ENCODE assay signal across 29 mouse cellular contexts in genomic region chr5:25663165-25663564, GRCm38 (mm10). TPM values are rescaled to one million over a fixed set of nuclear protein-coding genes. Genes with fewer than 3 reads are reported as not detected.
A peak's percentile ranks its signal among the peaks of the same experiment; 100 is the strongest.
DNase-seq lines count a peak whose midpoint lies in the region; ATAC-seq and TF ChIP-seq lines count a peak whose summit lies in the region.
"Had no signal": no experiment of that assay in that cellular context is flagged by ENCODE, and none has a peak within 500 bp of the region (broad histone marks: within the 10 kb centered on the region; RNA-seq: fewer than 3 reads in every experiment).

No protein-coding gene starts in this region.

- DNase-seq in liver, adult 2 months (ENCODE audit: extremely low read depth, low read depth, low spot score), result peak; percentile 1
- DNase-seq in liver, embryonic 11.5 days (ENCODE audit: low spot score), result no peak
- DNase-seq in embryo, embryonic 10.5 days (ENCODE audit: low spot score), result no peak
- no peak for DNase-seq in right cerebral cortex, adult 2 months (ENCODE audit: low spot score in 2 of 2)
- DNase-seq: adrenal gland, postnatal 10 days; adrenal gland, postnatal 36 days; cerebellum, adult 11 months; cerebellum, adult 2 months; cerebellum, adult 9-11 months; cerebellum, postnatal 25 days; gastrocnemius, postnatal 25 days; heart, adult 2 months; heart, postnatal 14 days; heart, postnatal 4 days had no signal

- H3K79me2 ChIP-seq in liver, adult 2 months (ENCODE audit: control insufficient read depth, insufficient read depth, low read length), result no peaks in the 10 kb centered on the region

- TF ChIP-seq POLR2A in liver, adult 2 months (IDR thresholded peaks at IDR 0.05; ENCODE audit: extremely low read depth, insufficient read depth, low read length), result no peak

- no peak for ATAC-seq in liver, embryonic 11.5 days (replicated peaks; ENCODE audit: low FRiP score)
- ATAC-seq in common myeloid progenitor, adult 5-6 weeks (replicated peaks; ENCODE audit: low read depth, poor library complexity, severe bottlenecking), result 0 out of 2 replicates have a peak, but pooled peaks have one; percentile 36
- peak; percentile 89 for ATAC-seq in megakaryocyte, adult 5-6 weeks (ENCODE audit: poor library complexity, severe bottlenecking)
- 0 out of 2 replicates have a peak, but pooled peaks have one; percentile 53 for ATAC-seq in monocyte, adult 5-6 weeks (replicated peaks; ENCODE audit: insufficient number of reproducible peaks, low FRiP score, low TSS enrichment, poor library complexity, severe bottlenecking)
- ATAC-seq in kidney, embryonic 15.5 days (replicated peaks; ENCODE audit: low FRiP score), result no peak
- ATAC-seq: forebrain, embryonic 15.5 days; hindbrain, postnatal 0 days; inflammation-experienced regulatory T-cells, adult 6 months; Patski had no signal

- no peaks in the 10 kb centered on the region for H3K27me3 ChIP-seq in liver, adult 2 months (ENCODE audit: control insufficient read depth, insufficient read depth, low read length)
- H3K27me3 ChIP-seq in liver, embryonic 11.5 days (replicated peaks; ENCODE audit: control insufficient read depth, insufficient read depth, low read length), result no peaks in the 10 kb centered on the region
- no peaks in the 10 kb centered on the region for H3K27me3 ChIP-seq in kidney, embryonic 15.5 days
- H3K27me3 ChIP-seq: embryonic facial prominence, embryonic 13.5 days; forebrain, embryonic 12.5 days; forebrain, embryonic 15.5 days; heart, embryonic 13.5 days; Patski had no signal

- H3K9ac ChIP-seq in liver, adult 2 months (ENCODE audit: low read depth, low read length), result no peak overlapping the region
- no peak overlapping the region for H3K9ac ChIP-seq in liver, embryonic 11.5 days (ENCODE audit: low read depth, low read length)
- H3K9ac ChIP-seq in kidney, embryonic 15.5 days, result no peak overlapping the region
- H3K9ac ChIP-seq: embryonic facial prominence, embryonic 13.5 days; forebrain, embryonic 12.5 days; forebrain, embryonic 15.5 days; heart, embryonic 13.5 days; hindbrain, embryonic 14.5 days had no signal

- no peak overlapping the region for H3K4me3 ChIP-seq in liver, adult 2 months (ENCODE audit: insufficient read depth, low read depth, low read length)
- H3K4me3 ChIP-seq in liver, embryonic 11.5 days (ENCODE audit: low read depth, low read length), result no peak overlapping the region
- no peak overlapping the region for H3K4me3 ChIP-seq in kidney, embryonic 15.5 days (replicated peaks)
- H3K4me3 ChIP-seq: embryonic facial prominence, embryonic 13.5 days; erythroblast, embryonic 14.5 days; forebrain, embryonic 12.5 days; forebrain, embryonic 15.5 days; heart, adult 2 months; heart, embryonic 10.5 days; heart, embryonic 13.5 days had no signal

- no peaks in the 10 kb centered on the region for H3K36me3 ChIP-seq in liver, adult 2 months (ENCODE audit: control insufficient read depth, insufficient read depth, low read length)
- H3K36me3 ChIP-seq in liver, embryonic 11.5 days (ENCODE audit: control insufficient read depth, insufficient read depth, low read length), result no peaks in the 10 kb centered on the region
- no peaks in the 10 kb centered on the region for H3K36me3 ChIP-seq in kidney, embryonic 15.5 days
- H3K36me3 ChIP-seq: embryonic facial prominence, embryonic 13.5 days; forebrain, embryonic 12.5 days; forebrain, embryonic 15.5 days; heart, embryonic 10.5 days; heart, embryonic 13.5 days had no signal

- no peak overlapping the region for H3K4me2 ChIP-seq in liver, embryonic 11.5 days
- no peak overlapping the region for H3K4me2 ChIP-seq in kidney, embryonic 15.5 days
- H3K4me2 ChIP-seq: embryonic facial prominence, embryonic 13.5 days; forebrain, embryonic 12.5 days; forebrain, embryonic 15.5 days; heart, embryonic 13.5 days; hindbrain, embryonic 14.5 days had no signal

- no peaks in the 10 kb centered on the region for H3K4me1 ChIP-seq in liver, adult 2 months (ENCODE audit: control insufficient read depth, insufficient read depth, low read length)
- no peaks in the 10 kb centered on the region for H3K4me1 ChIP-seq in liver, embryonic 11.5 days (replicated peaks; ENCODE audit: control insufficient read depth, insufficient read depth, low read length)
- H3K4me1 ChIP-seq in kidney, embryonic 15.5 days, result no peaks in the 10 kb centered on the region

- H3K9me3 ChIP-seq in liver, embryonic 11.5 days (ENCODE audit: control insufficient read depth, low read length), result no peaks in the 10 kb centered on the region
- H3K9me3 ChIP-seq in kidney, embryonic 15.5 days (replicated peaks), result no peaks in the 10 kb centered on the region
- H3K9me3 ChIP-seq: embryonic facial prominence, embryonic 13.5 days; forebrain, embryonic 12.5 days; forebrain, embryonic 15.5 days; G1E; heart, embryonic 10.5 days; heart, embryonic 13.5 days had no signal

- no peak overlapping the region for H3K27ac ChIP-seq in liver, adult 2 months (replicated peaks; ENCODE audit: insufficient read depth, low read depth, low read length)
- H3K27ac ChIP-seq in liver, embryonic 11.5 days (ENCODE audit: low read depth, low read length), result no peak overlapping the region
- H3K27ac ChIP-seq in kidney, embryonic 15.5 days, result no peak overlapping the region
- H3K27ac ChIP-seq: embryonic facial prominence, embryonic 13.5 days; forebrain, embryonic 12.5 days; forebrain, embryonic 15.5 days; heart, adult 2 months; heart, embryonic 10.5 days; heart, embryonic 13.5 days; hindbrain, embryonic 14.5 days; hindbrain, postnatal 0 days had no signal

- 87% methylated on average over 2 of the region's 2 CpGs for WGBS in liver, adult 2 months
- 63% methylated on average over 2 of the region's 2 CpGs for WGBS in liver, embryonic 11.5 days
- WGBS in kidney, embryonic 15.5 days, result 73% methylated on average over 2 of the region's 2 CpGs

- TF ChIP-seq CTCF in liver, adult 2 months (IDR thresholded peaks at IDR 0.05; ENCODE audit: low read depth, low read length), result no peak

RNA-seq across cellular contexts. Expression of gene Xrcc2, which starts 42.5 kb away (rescaled TPM):
- 1.6 and 1.8 TPM in 2 replicates for total RNA-seq in liver, adult 2 months (2014; rRNA removed)
- polyA plus RNA-seq in liver, adult 2 months (2012; rRNA removed), result 1.1 and 1.4 TPM in 2 replicates
- polyA plus RNA-seq in liver, embryonic 11.5 days (2014; fragmentation: Nextera tagmentation; extraction: Ambion mirVana), result 12.5 and 13.6 TPM in 2 replicates
- total RNA-seq in common myeloid progenitor, adult 5-6 weeks (2017), result 14.8 and 15.3 TPM in 2 replicates
- total RNA-seq in megakaryocyte, adult 5-6 weeks (2015), result 6.6 and 8.1 TPM in 2 replicates
- total RNA-seq in megakaryocyte, adult 5-6 weeks (2017), result 6.8 and 8.2 TPM in 2 replicates
- total RNA-seq in monocyte, adult 5-6 weeks (2017), result 9.1 to 17.6 TPM (median 11.4 TPM) in 3 replicates
- 10.5 and 10.9 TPM in 2 replicates for polyA plus RNA-seq in kidney, embryonic 15.5 days (2015; fragmentation: Nextera tagmentation; extraction: Ambion mirVana)

Comparison
In these comparisons a context has a peak if more than half of its experiments do, and no peak if none do; other contexts are left out.
1. ATAC-seq: peak in common myeloid progenitor, adult 5-6 weeks (single experiment), megakaryocyte, adult 5-6 weeks (single experiment) and monocyte, adult 5-6 weeks (single experiment); none in liver, embryonic 11.5 days (single experiment) and kidney, embryonic 15.5 days (single experiment).